Mouse (Mus musculus) cerebellum, adult 2 months (tissue): Measurements from ENCODE around the gene Tmem231. TPM values are rescaled to one million over a fixed set of nuclear protein-coding genes. Genes with fewer than 3 reads are reported as not detected.
A peak's percentile ranks its signal among the peaks of the same experiment; 100 is the strongest.
"Not testable (repeated sequence)": the region's sequence is repeated elsewhere in the genome, so short reads cannot be mapped to it uniquely, and the experiment has no call there.

Experiments used
- DNase-seq, 2 experiments: peaks; one replicate each; pipeline ENCODE4 v3.0.0; 2021
- H3K27ac ChIP-seq: fragments of 200-500 bp; 2 replicates; pipeline ENCODE4 v1.5.1; 2012; ENCODE audit warnings: low read length, control low read depth, inconsistent platforms; ENCODE audit not compliant: insufficient read depth
- H3K27me3 ChIP-seq: fragments of 200-500 bp; 2 replicates; pipeline ENCODE4 v1.6.1; 2012; ENCODE audit warnings: inconsistent platforms, mild to moderate bottlenecking, low read length, moderate library complexity; ENCODE audit not compliant: control insufficient read depth, insufficient read depth
- H3K4me1 ChIP-seq: fragments of 200-500 bp; 2 replicates; pipeline ENCODE4 v1.6.1; 2011; ENCODE audit warnings: low read length; ENCODE audit not compliant: control insufficient read depth, insufficient read depth
- H3K4me3 ChIP-seq: fragments of 200-500 bp; replicated peaks from 2 replicates; pipeline ENCODE3; 2011; ENCODE audit warnings: mild to moderate bottlenecking, low read depth, low read length, control low read depth; ENCODE audit not compliant: insufficient read depth
- CTCF ChIP-seq: fragments of 200-500 bp; IDR thresholded peaks from 2 replicates; pipeline ENCODE4 v1.5.1; 2011; ENCODE audit warnings: low read depth, mild to moderate bottlenecking, control low read depth, low read length, moderate library complexity, borderline replicate concordance; ENCODE audit not compliant: insufficient read depth
- POLR2A ChIP-seq: fragments of 200-500 bp; IDR thresholded peaks from 2 replicates; pipeline ENCODE4 v1.6.1; 2011; ENCODE audit warnings: low read length, control low read depth, borderline replicate concordance; ENCODE audit not compliant: insufficient read depth
- WGBS: fragments of 180-500 bp; shearing (Covaris S2); methylation state at CpG from one replicate; pipeline ENCODE4 v1.1.7; 2018; 5-methylcytosine and 5-hydroxymethylcytosine counted together
- polyA plus RNA-seq: library from polyadenylated mRNA; depleted of rRNA; stranded (reverse); fragments of >200 nt; gene quantifications from 2 replicates; pipeline ENCODE4 v1.2.3, GENCODE M21; 2012

Gene Tmem231
- polyA plus RNA-seq, 1 experiment = 15.1 TPM

- Histone ChIP-seq H3K4me3 (no peak overlapping the region), H3K27me3 (no peaks in the 10 kb centered on the region), H3K4me1 (peaks cover 36% of the 10 kb centered on the region), H3K27ac (peak overlapping the region; percentile 86)
- WGBS = 89% methylated on average over 2 of the region's 2 CpGs
- TF ChIP-seq CTCF = no peak
- TF ChIP-seq POLR2A = no peak
- DNase-seq = no peak
Measured at GRCm38 (mm10) chr8:111947144-111947543, 13.5 kb upstream of the Tmem231 start.

- no peak for DNase-seq
- Histone ChIP-seq H3K4me1 (peaks cover 19% of the 10 kb centered on the region), H3K27ac (no peak overlapping the region), H3K27me3 (no peaks in the 10 kb centered on the region), H3K4me3 (no peak overlapping the region)
- WGBS = 69% methylated on average over 2 of the region's 2 CpGs
- TF ChIP-seq CTCF (no peak), POLR2A (no peak)
Measured at GRCm38 (mm10) chr8:111943544-111943943, 9.9 kb upstream of the Tmem231 start.

- Histone ChIP-seq H3K27ac (peak overlapping the region; percentile 67; the same call in 1 of the 2 replicates), H3K4me1 (peaks cover 8% of the 10 kb centered on the region), H3K4me3 (peak overlapping the region; percentile 89), H3K27me3 (no peaks in the 10 kb centered on the region)
- peak in 1 of 2 experiments; percentile 61 for DNase-seq
- TF ChIP-seq CTCF (no peak), POLR2A (no peak)
- WGBS = 1% methylated on average over 23 of the region's 23 CpGs
Measured at GRCm38 (mm10) chr8:111941101-111941454, 7.4 kb upstream of the Tmem231 start.

GRCm38 (mm10) chr8:111940171-111941100 lies 6.8 kb upstream of the Tmem231 start, which contains the start of gene Gabarapl2:
Gene Gabarapl2, plus strand, starts transcription at chr8:111940703.
- DNase-seq = peak; percentile 97 to 99
- Histone ChIP-seq H3K27me3 (no peaks in the 10 kb centered on the region), H3K4me1 (peaks cover 8% of the 10 kb centered on the region), H3K4me3 (peak within 1 kb of the TSS; percentile 89), H3K27ac (peak within 1 kb of the TSS; percentile 74)
- WGBS = under 1% methylated on average over 65 of the region's 65 CpGs
- TF ChIP-seq POLR2A = peak; percentile 60; the same call in 1 of the 2 replicates
- no peak for TF ChIP-seq CTCF

- 1% methylated on average over 10 of the region's 10 CpGs for WGBS
- peak overlapping the region; percentile 89 for H3K4me3 ChIP-seq
- H3K27ac ChIP-seq = peak overlapping the region; percentile 74
- DNase-seq = peak; percentile 74 to 82
- peaks cover 8% of the 10 kb centered on the region for H3K4me1 ChIP-seq
- TF ChIP-seq POLR2A (no peak), CTCF (no peak)
- H3K27me3 ChIP-seq = no peaks in the 10 kb centered on the region
Measured at GRCm38 (mm10) chr8:111939516-111940142, 5.9 kb upstream of the Tmem231 start.

GRCm38 (mm10) chr8:111938076-111938985 lies 4.7 kb upstream of the Tmem231 start:
- not testable (repeated sequence) for DNase-seq
- 90% methylated on average over 9 of the region's 9 CpGs for WGBS

GRCm38 (mm10) chr8:111937184-111937583 lies 3.5 kb upstream of the Tmem231 start:
- peaks cover 7% of the 10 kb centered on the region for H3K4me1 ChIP-seq
- no peak overlapping the region for H3K4me3 ChIP-seq
- no peak for TF ChIP-seq POLR2A
- no peak for TF ChIP-seq CTCF

More at GRCm38 (mm10) chr8:111938076-111938985, 4.7 kb upstream of the Tmem231 start:
- not testable (repeated sequence) for H3K27me3 ChIP-seq, H3K27ac ChIP-seq, H3K4me1 ChIP-seq, H3K4me3 ChIP-seq

More at GRCm38 (mm10) chr8:111937184-111937583, 3.5 kb upstream of the Tmem231 start:
- 82% methylated on average over 3 of the region's 3 CpGs for WGBS
- no peak for DNase-seq
- H3K27ac ChIP-seq = no peak overlapping the region
- H3K27me3 ChIP-seq = no peaks in the 10 kb centered on the region
